Mouse (Mus musculus): Measurements from ENCODE around the gene Brf1. TPM values are rescaled to one million over a fixed set of nuclear protein-coding genes. Genes with fewer than 3 reads are reported as not detected.

Brf1 gene
- polyA plus RNA-seq, 1 experiment from 2014 or later, result 67.3 TPM

Small RNA genes lying within 50 kb of the gene (microRNA-seq; reads per million reads assigned to microRNA genes)
- not detected for gene Mir6941

Other genes starting within 250 kb of the Brf1 start
- 5.3 and 6.2 TPM in 2 replicates for gene Pld4, start 240.0 kb downstream of the Brf1 start, polyA plus RNA-seq (2015; fragmentation: Nextera tagmentation; extraction: Ambion mirVana)
- 0.92 and 1.1 TPM in 2 replicates for gene Ahnak2, start 198.0 kb downstream of the Brf1 start, polyA plus RNA-seq (2015; fragmentation: Nextera tagmentation; extraction: Ambion mirVana)
- 16.9 and 18.5 TPM in 2 replicates for gene Clba1, start 191.8 kb downstream of the Brf1 start, polyA plus RNA-seq (2015; fragmentation: Nextera tagmentation; extraction: Ambion mirVana)
- 81.3 and 82.0 TPM in 2 replicates for gene Cdca4, start 171.3 kb downstream of the Brf1 start, polyA plus RNA-seq (2015; fragmentation: Nextera tagmentation; extraction: Ambion mirVana)
- gene Gpr132, start 132.5 kb downstream of the Brf1 start, polyA plus RNA-seq (2015; fragmentation: Nextera tagmentation; extraction: Ambion mirVana), result not detected in 2 replicates
- gene Jag2, start 70.9 kb downstream of the Brf1 start, polyA plus RNA-seq (2015; fragmentation: Nextera tagmentation; extraction: Ambion mirVana), result 8.3 and 9.1 TPM in 2 replicates
- gene Nudt14, start 58.6 kb downstream of the Brf1 start, polyA plus RNA-seq (2015; fragmentation: Nextera tagmentation; extraction: Ambion mirVana), result 59.0 and 63.2 TPM in 2 replicates
- gene Btbd6, start 24.2 kb downstream of the Brf1 start, polyA plus RNA-seq (2015; fragmentation: Nextera tagmentation; extraction: Ambion mirVana), result 46.1 and 48.1 TPM in 2 replicates
- 22.6 and 24.4 TPM in 2 replicates for gene Pacs2, start 13.8 kb upstream of the Brf1 start, polyA plus RNA-seq (2015; fragmentation: Nextera tagmentation; extraction: Ambion mirVana)
- 0.18 and 0.37 TPM in 2 replicates for gene Tex22, start 73.8 kb upstream of the Brf1 start, polyA plus RNA-seq (2015; fragmentation: Nextera tagmentation; extraction: Ambion mirVana)
- gene Mta1, start 97.6 kb upstream of the Brf1 start, polyA plus RNA-seq (2015; fragmentation: Nextera tagmentation; extraction: Ambion mirVana), result 15.2 and 17.9 TPM in 2 replicates
- gene Crip2, start 139.5 kb upstream of the Brf1 start, polyA plus RNA-seq (2015; fragmentation: Nextera tagmentation; extraction: Ambion mirVana), result 407 and 414 TPM in 2 replicates
- 29.1 and 31.5 TPM in 2 replicates for gene Crip1, start 145.6 kb upstream of the Brf1 start, polyA plus RNA-seq (2015; fragmentation: Nextera tagmentation; extraction: Ambion mirVana)
- gene Tedc1, start 155.7 kb upstream of the Brf1 start, polyA plus RNA-seq (2015; fragmentation: Nextera tagmentation; extraction: Ambion mirVana), result 22.6 and 24.9 TPM in 2 replicates
- gene Tmem121, start 185.2 kb upstream of the Brf1 start, polyA plus RNA-seq (2015; fragmentation: Nextera tagmentation; extraction: Ambion mirVana), result 38.9 and 41.1 TPM in 2 replicates

Data from forebrain, embryonic 15.5 days (tissue).